Mouse (Mus musculus): ENCODE data around the gene Fgf11. TPM values are rescaled to one million over a fixed set of nuclear protein-coding genes. Genes with fewer than 3 reads are reported as not detected.

Gene Fgf11
- polyA plus RNA-seq, 1 experiment, result 5.6 TPM

- Histone ChIP-seq H3K4me3 (ENCODE audit: insufficient read depth, low read depth, low read length) (no peak overlapping the region), H3K27ac (replicated peaks; ENCODE audit: low read depth, low read length) (no peak overlapping the region), H3K4me1 (ENCODE audit: control insufficient read depth, insufficient read depth, insufficient read length, low read length) (no peaks in the 10 kb centered on the region)
Observed at GRCm38 (mm10) chr11:69834001-69834549, 32.4 kb upstream of the Fgf11 start.

- no peak overlapping the region for H3K4me3 ChIP-seq (ENCODE audit: insufficient read depth, low read depth, low read length)
- no peaks in the 10 kb centered on the region for H3K4me1 ChIP-seq (ENCODE audit: control insufficient read depth, insufficient read depth, insufficient read length, low read length)
- H3K27ac ChIP-seq (replicated peaks; ENCODE audit: low read depth, low read length), result no peak overlapping the region
Observed at GRCm38 (mm10) chr11:69833554-69833953, 31.9 kb upstream of the Fgf11 start.

DNA sequence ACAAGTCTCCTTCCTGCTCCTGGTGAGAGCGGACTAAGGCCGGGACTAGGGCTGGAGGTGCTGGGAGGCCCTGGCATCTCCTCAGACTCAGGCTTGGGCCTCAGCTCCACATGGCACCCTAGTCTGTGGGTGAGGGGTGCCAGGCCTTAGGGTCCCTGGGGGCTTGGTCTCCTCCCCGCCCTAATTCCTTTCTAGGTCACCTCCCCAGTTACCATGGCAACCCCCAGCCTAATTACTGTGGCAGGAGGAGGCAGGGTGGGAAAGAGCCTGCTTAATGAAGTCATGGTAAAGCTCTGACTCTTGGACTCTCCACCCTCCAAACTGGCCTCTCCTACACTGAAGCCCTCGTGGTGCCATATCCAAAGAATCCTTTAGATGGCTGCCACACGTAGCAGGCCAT lies 27.2 kb upstream of the Fgf11 start:
- Histone ChIP-seq H3K4me3 (ENCODE audit: insufficient read depth, low read depth, low read length) (no peak overlapping the region), H3K27ac (replicated peaks; ENCODE audit: low read depth, low read length) (no peak overlapping the region), H3K4me1 (ENCODE audit: control insufficient read depth, insufficient read depth, insufficient read length, low read length) (no peaks in the 10 kb centered on the region)

DNA sequence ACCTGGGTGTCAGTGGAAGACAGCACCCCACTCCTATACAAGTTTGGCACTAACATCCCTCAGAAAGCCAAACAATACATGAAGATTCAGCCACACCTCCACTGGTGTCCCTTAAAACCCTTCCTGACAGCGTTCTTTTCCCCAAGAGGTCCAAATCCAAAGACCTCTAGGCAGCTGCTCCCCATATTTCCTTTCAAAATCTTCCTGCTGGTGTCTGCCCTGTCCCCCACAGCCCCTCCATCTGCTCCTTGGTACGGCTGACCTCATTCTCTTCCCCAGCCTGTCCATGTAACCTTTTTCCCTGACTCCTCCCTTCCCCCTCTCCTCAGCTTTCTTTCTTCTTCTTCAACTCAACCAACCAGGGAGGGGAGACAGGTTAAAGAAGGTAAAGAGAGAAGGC lies 21.8 kb upstream of the Fgf11 start:
- Histone ChIP-seq H3K4me3 (ENCODE audit: insufficient read depth, low read depth, low read length) (no peak overlapping the region), H3K27ac (replicated peaks; ENCODE audit: low read depth, low read length) (no peak overlapping the region), H3K4me1 (ENCODE audit: control insufficient read depth, insufficient read depth, insufficient read length, low read length) (no peaks in the 10 kb centered on the region)

DNA sequence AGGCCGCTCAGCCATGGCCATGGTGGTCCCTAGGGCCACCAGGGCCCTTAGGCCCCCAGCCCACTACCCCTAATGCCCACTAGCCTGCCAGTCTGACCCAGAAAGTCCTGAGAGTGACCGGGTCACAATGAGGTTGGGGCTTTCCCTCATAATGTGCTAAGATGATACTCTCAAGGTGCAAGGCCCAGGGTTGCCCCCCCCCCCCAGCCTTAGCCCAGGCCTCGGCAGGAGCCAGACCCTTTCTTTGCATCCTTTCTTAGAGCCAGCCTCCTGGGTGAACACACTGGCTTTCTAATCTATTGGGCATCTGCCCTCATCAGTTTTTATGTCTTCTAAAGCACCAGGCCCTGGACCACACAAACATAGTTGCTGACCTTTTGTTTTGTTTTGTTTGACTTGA lies 20.4 kb upstream of the Fgf11 start, which contains the start of gene Spem1:
Spem1 (minus strand) TSS at position 101 of the 400 bp plus-strand sequence.
- H3K27ac ChIP-seq (replicated peaks; ENCODE audit: low read depth, low read length), result no peak within 1 kb of the TSS
- H3K4me1 ChIP-seq (ENCODE audit: control insufficient read depth, insufficient read depth, insufficient read length, low read length), result no peaks in the 10 kb centered on the region
- no peak within 1 kb of the TSS for H3K4me3 ChIP-seq (ENCODE audit: insufficient read depth, low read depth, low read length)

- no peak overlapping the region for H3K4me3 ChIP-seq (ENCODE audit: insufficient read depth, low read depth, low read length)
- H3K4me1 ChIP-seq (ENCODE audit: control insufficient read depth, insufficient read depth, insufficient read length, low read length), result no peaks in the 10 kb centered on the region
- no peak overlapping the region for H3K27ac ChIP-seq (replicated peaks; ENCODE audit: low read depth, low read length)
Observed at GRCm38 (mm10) chr11:69818871-69819270, 17.2 kb upstream of the Fgf11 start.

DNA sequence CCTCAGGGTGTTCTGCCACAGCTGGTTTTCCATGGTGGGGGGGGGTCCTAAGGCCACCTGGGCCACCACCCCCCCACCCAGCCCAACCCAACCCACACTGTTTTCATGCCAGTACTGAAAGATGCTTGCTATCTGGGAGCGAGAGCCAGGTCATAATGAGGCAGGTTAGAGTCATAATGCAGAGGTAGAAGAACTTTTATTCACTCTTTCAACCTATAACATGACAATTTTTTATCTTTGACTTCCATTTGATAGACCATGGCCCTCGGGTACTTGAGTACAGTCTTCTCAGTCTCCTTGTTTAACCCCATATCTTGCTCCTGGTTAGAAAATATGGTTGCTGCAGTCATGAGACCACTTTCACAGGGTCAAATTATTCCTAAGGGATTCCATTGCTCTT lies 16.7 kb upstream of the Fgf11 start, which contains the start of gene Spem2:
Spem2 (minus strand) TSS at position 101 of the 400 bp plus-strand sequence.
- Histone ChIP-seq H3K4me3 (ENCODE audit: insufficient read depth, low read depth, low read length) (no peak within 1 kb of the TSS), H3K4me1 (ENCODE audit: control insufficient read depth, insufficient read depth, insufficient read length, low read length) (no peaks in the 10 kb centered on the region), H3K27ac (replicated peaks; ENCODE audit: low read depth, low read length) (no peak within 1 kb of the TSS)

DNA sequence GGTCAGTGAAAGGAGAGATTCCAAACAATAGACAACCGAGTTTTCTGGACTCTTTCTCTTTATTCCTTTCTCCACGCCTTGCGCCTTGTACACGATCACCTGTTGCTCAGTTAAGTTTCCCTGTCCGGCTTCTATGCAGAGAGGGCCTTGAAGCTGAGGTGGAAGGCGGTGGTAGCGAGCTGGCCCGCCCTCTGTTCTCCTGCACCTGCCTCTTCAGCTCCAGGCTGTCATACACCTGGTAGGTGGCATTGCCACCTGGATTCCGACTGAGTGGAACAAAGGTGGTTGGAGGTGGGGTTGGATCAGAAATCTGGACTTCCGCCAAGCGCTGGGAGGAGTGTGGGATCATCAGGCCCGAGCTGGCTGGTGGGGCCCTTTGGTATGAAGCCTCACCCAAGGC lies 14.9 kb upstream of the Fgf11 start:
- Histone ChIP-seq H3K4me3 (ENCODE audit: insufficient read depth, low read depth, low read length) (no peak overlapping the region), H3K4me1 (ENCODE audit: control insufficient read depth, insufficient read depth, insufficient read length, low read length) (no peaks in the 10 kb centered on the region), H3K27ac (replicated peaks; ENCODE audit: low read depth, low read length) (no peak overlapping the region)

DNA sequence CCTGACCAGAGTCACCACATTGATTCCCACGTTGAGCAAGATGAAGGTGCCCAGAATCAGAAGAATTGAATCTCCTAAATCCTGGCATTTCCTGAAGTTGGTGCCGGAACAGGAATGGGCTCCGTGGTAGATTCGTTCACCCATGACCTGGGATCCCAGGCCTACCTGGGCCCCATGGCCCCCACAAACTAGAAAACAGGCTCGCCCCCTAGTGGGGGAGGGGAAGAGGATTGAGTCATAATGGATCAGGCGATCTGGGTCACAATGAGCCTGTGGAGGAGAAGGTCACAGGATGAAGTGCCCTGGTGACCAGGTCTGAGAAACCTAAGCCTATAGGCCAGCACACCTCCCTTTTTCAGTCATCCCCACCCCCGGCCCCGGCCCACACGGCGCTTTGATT lies 13.5 kb upstream of the Fgf11 start, which contains the start of gene Gm39566:
Gm39566 (minus strand) TSS at position 144 of the 400 bp plus-strand sequence.
- Histone ChIP-seq H3K27ac (replicated peaks; ENCODE audit: low read depth, low read length) (no peak within 1 kb of the TSS), H3K4me1 (ENCODE audit: control insufficient read depth, insufficient read depth, insufficient read length, low read length) (no peaks in the 10 kb centered on the region)

GRCm38 (mm10) chr11:69810280-69810679 lies 8.6 kb upstream of the Fgf11 start:
- Histone ChIP-seq H3K27ac (replicated peaks; ENCODE audit: low read depth, low read length) (no peak overlapping the region), H3K4me3 (ENCODE audit: insufficient read depth, low read depth, low read length) (no peak overlapping the region), H3K4me1 (ENCODE audit: control insufficient read depth, insufficient read depth, insufficient read length, low read length) (no peaks in the 10 kb centered on the region)

More for the DNA sequence above, 13.5 kb upstream of the Fgf11 start, which contains the start of gene Gm39566:
- H3K4me3 ChIP-seq (ENCODE audit: insufficient read depth, low read depth, low read length), result no peak within 1 kb of the TSS

- Histone ChIP-seq H3K4me1 (ENCODE audit: control insufficient read depth, insufficient read depth, insufficient read length, low read length) (no peaks in the 10 kb centered on the region), H3K27ac (replicated peaks; ENCODE audit: low read depth, low read length) (no peak overlapping the region), H3K4me3 (ENCODE audit: insufficient read depth, low read depth, low read length) (no peak overlapping the region)
Observed at GRCm38 (mm10) chr11:69807641-69808040, 6.0 kb upstream of the Fgf11 start.

DNA sequence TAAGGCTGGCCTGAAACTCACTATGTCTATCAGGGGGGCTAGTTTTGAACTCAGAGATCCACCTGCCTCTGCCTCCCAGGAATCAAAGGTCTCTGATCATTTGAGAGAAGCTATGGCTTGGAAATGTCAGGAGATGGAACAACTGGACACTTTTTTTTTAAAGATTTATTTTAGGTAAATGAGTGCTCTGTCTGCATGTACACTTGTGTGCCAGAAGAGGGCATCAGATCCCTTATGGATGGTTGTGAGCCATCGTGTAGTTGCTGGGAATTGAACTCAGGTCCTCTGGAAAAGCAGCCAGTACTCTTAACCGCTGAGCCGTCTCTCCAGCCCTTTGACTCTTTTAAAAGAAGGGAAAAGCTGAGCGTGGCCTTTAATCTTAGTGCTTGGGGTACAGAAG lies 4.7 kb upstream of the Fgf11 start:
- Histone ChIP-seq H3K4me3 (ENCODE audit: insufficient read depth, low read depth, low read length) (no peak overlapping the region), H3K4me1 (ENCODE audit: control insufficient read depth, insufficient read depth, insufficient read length, low read length) (peaks cover 6% of the 10 kb centered on the region), H3K27ac (replicated peaks; ENCODE audit: low read depth, low read length) (no peak overlapping the region)

GRCm38 (mm10) chr11:69804972-69805909 lies 3.6 kb upstream of the Fgf11 start, which contains the start of gene Tmem102:
Gene Tmem102 (minus strand): TSS chr11:69805624.
- peaks cover 9% of the 10 kb centered on the region for H3K4me1 ChIP-seq (ENCODE audit: control insufficient read depth, insufficient read depth, insufficient read length, low read length)
- peak within 1 kb of the TSS; percentile 93 for H3K4me3 ChIP-seq (ENCODE audit: insufficient read depth, low read depth, low read length)
- H3K27ac ChIP-seq (replicated peaks; ENCODE audit: low read depth, low read length), result no peak within 1 kb of the TSS

DNA sequence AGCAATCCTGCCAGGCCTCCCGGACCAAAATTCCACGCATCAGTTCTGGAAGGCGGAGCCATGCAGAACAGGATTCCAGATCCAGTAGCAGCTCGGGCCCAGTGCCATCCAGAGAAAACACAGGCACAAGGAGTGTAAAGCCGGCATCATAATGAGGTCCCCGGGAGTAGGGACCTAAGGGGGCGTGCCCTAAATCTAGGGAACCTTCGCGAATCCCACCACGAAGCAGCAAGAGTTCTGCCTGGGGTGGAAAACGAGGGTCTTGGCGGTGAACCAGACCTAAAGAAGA lies 2.9 kb upstream of the Fgf11 start:
- no peak overlapping the region for H3K27ac ChIP-seq (replicated peaks; ENCODE audit: low read depth, low read length)
- H3K4me1 ChIP-seq (ENCODE audit: control insufficient read depth, insufficient read depth, insufficient read length, low read length), result peaks cover 9% of the 10 kb centered on the region
- peak overlapping the region; percentile 93 for H3K4me3 ChIP-seq (ENCODE audit: insufficient read depth, low read depth, low read length)

DNA sequence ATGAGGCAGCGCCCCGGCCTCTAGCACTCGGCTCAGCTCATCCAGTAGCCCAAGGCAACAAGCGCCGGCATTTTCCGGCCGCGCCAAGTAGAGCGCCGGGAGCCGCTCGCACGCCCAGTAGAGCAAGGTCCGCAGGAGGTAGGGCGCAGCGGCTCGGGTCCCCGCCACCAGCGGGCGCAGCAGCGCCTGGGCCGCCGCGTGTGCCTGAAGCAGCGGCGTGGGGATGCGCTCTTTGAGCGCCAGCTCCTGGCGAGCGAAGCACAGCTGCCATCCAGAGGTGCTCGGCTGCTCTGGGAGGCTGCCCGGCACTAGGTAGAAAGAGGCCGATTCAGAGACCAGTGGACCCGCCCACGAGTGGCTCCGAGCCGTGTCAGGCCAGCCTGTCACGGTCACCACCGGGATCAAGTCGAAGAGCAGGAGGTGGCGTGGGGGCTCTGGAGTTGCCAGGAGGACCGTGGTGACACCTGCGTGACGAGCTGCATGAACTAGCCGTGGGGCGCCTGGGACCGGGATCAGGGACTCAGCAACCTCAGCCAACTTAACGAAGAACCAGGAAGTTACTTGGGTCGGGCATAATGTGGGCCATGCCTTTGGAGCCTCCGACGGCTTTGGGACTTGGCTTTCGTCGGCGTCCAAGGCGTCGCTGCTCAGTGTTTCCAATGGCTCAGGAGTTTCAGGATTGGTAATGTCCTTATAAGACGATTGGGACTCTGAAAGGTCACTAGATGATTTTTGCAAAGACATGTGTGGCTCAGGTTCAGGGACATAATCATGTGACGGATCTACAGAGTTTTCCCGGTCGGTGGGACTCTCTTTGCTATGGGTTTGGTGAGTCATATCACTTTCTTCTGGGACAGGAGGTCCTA lies 2.4 kb upstream of the Fgf11 start:
- H3K4me3 ChIP-seq (ENCODE audit: insufficient read depth, low read depth, low read length), result peak overlapping the region; percentile 93
- peaks cover 9% of the 10 kb centered on the region for H3K4me1 ChIP-seq (ENCODE audit: control insufficient read depth, insufficient read depth, insufficient read length, low read length)
- H3K27ac ChIP-seq (replicated peaks; ENCODE audit: low read depth, low read length), result no peak overlapping the region

Data from brown adipose tissue, adult 24 weeks (tissue).